Mouse (Mus musculus) hindbrain, embryonic 12.5 days (tissue): ENCODE measurements at regions not wholly inside any gene's neighbourhood (a gene's known extent, or its start where the extent isn't known, plus 50 kb on each side); places are given as distances from the start of the nearest gene placed in this dataset.

ENCODE experiments used
- ATAC-seq: fragments of 200-750 bp; cut with Nextera tagmentation; 2 replicates; pipeline ENCODE4 v1.8.0; 2017; ENCODE audit warnings: moderate TSS enrichment; ENCODE audit not compliant: low FRiP score
- H3K27ac ChIP-seq: fragments of 300-500 bp; sonication (generic); 2 replicates; pipeline ENCODE4 v1.5.1; 2016; ENCODE audit warnings: mild to moderate bottlenecking
- H3K27me3 ChIP-seq: fragments of 300-500 bp; sonication (generic); 2 replicates; pipeline ENCODE4 v1.6.1; 2016; ENCODE audit warnings: mild to moderate bottlenecking
- H3K36me3 ChIP-seq: fragments of 300-500 bp; sonication (generic); 2 replicates; pipeline ENCODE4 v1.6.1; 2016; ENCODE audit warnings: mild to moderate bottlenecking
- H3K4me1 ChIP-seq: fragments of 300-500 bp; sonication (generic); 2 replicates; pipeline ENCODE4 v1.6.1; 2016
- H3K4me2 ChIP-seq: fragments of 300-500 bp; sonication (generic); replicated peaks from 2 replicates; pipeline ENCODE4 v1.6.1; 2016; ENCODE audit warnings: mild to moderate bottlenecking
- H3K4me3 ChIP-seq: fragments of 300-500 bp; sonication (generic); 2 replicates; pipeline ENCODE4 v1.5.1; 2016; ENCODE audit warnings: mild to moderate bottlenecking
- H3K9ac ChIP-seq: fragments of 300-500 bp; sonication (generic); 2 replicates; pipeline ENCODE4 v1.6.1; 2016; ENCODE audit warnings: mild to moderate bottlenecking, moderate library complexity
- H3K9me3 ChIP-seq: fragments of 300-500 bp; sonication (generic); replicated peaks from 2 replicates; pipeline ENCODE4 v1.6.1; 2016; ENCODE audit warnings: mild to moderate bottlenecking
- WGBS: fragments of 180-500 bp; shearing (Covaris S2); methylation state at CpG from one replicate; pipeline ENCODE4 v1.1.7; 2016; 5-methylcytosine and 5-hydroxymethylcytosine counted together

- Histone ChIP-seq H3K4me3 (no peak overlapping the region), H3K27me3 (peaks cover 3% of the 10 kb centered on the region; the same call in 1 of the 2 replicates), H3K9me3 (no peaks in the 10 kb centered on the region), H3K27ac (no peak overlapping the region), H3K4me1 (peaks cover 19% of the 10 kb centered on the region), H3K36me3 (no peaks in the 10 kb centered on the region), H3K9ac (no peak overlapping the region), H3K4me2 (no peak overlapping the region)
- no peak for ATAC-seq
- WGBS, result 72% methylated on average over 14 of the region's 14 CpGs
These were observed 74.8 kb upstream of the Mvb12b start for GRCm38 (mm10) chr2:33962355-33963037.

- Histone ChIP-seq H3K4me3 (no peak overlapping the region), H3K4me1 (peaks cover 10% of the 10 kb centered on the region), H3K4me2 (no peak overlapping the region), H3K36me3 (no peaks in the 10 kb centered on the region), H3K27ac (no peak overlapping the region), H3K27me3 (no peaks in the 10 kb centered on the region), H3K9ac (no peak overlapping the region), H3K9me3 (0 out of 2 replicates have a peak, but pooled peaks cover 6% of the 10 kb centered on the region)
- no peak for ATAC-seq
- 70% methylated on average over 2 of the region's 2 CpGs for WGBS
These were observed 73.8 kb upstream of the Mvb12b start for GRCm38 (mm10) chr2:33961566-33961965.

DNA sequence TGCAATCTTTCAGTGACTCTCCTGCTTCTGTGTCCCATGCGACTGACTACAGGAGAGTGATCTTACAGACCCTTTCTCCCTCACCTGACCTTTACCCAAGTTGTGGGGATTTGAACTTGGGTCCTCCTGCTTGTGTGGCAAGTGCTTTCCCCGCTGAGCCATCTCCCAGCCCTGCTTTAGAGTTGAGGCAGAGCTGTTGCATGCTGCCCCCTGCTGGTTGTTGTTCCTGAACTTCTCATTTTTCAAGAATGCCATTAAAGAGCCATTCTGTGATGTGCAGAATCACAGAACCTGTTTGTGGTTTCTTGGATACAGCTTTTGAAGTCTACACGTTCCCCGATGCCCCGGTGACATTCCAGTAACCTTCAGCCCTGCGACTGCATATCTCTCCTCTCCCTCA, 70.0 kb upstream of the Mvb12b start:
- 60% methylated on average over 6 of the region's 6 CpGs for WGBS
- Histone ChIP-seq H3K4me2 (no peak overlapping the region), H3K27me3 (no peaks in the 10 kb centered on the region), H3K27ac (no peak overlapping the region), H3K9ac (no peak overlapping the region), H3K4me1 (no peaks in the 10 kb centered on the region), H3K4me3 (no peak overlapping the region), H3K36me3 (no peaks in the 10 kb centered on the region), H3K9me3 (0 out of 2 replicates have a peak, but pooled peaks cover 6% of the 10 kb centered on the region)
- no peak for ATAC-seq

GRCm38 (mm10) chr2:33944301-33944700, 56.6 kb upstream of the Mvb12b start:
- Histone ChIP-seq H3K9ac (no peak overlapping the region), H3K4me3 (no peak overlapping the region), H3K9me3 (no peaks in the 10 kb centered on the region), H3K27me3 (no peaks in the 10 kb centered on the region), H3K27ac (no peak overlapping the region), H3K4me1 (peaks cover 8% of the 10 kb centered on the region), H3K4me2 (no peak overlapping the region), H3K36me3 (no peaks in the 10 kb centered on the region)
- no peak for ATAC-seq
- 80% methylated on average over 3 of the region's 3 CpGs for WGBS

GRCm38 (mm10) chr2:33942085-33942484, 54.3 kb upstream of the Mvb12b start:
- Histone ChIP-seq H3K36me3 (no peaks in the 10 kb centered on the region), H3K9ac (no peak overlapping the region), H3K9me3 (no peaks in the 10 kb centered on the region), H3K4me2 (no peak overlapping the region), H3K4me1 (peaks cover 8% of the 10 kb centered on the region), H3K27me3 (no peaks in the 10 kb centered on the region), H3K27ac (peak overlapping the region; percentile 9; the same call in 1 of the 2 replicates), H3K4me3 (no peak overlapping the region)
- WGBS, result 57% methylated on average over 2 of the region's 2 CpGs
- ATAC-seq, result no peak

GRCm38 (mm10) chr2:33941316-33941715, 53.6 kb upstream of the Mvb12b start:
- Histone ChIP-seq H3K4me3 (no peak overlapping the region), H3K27me3 (no peaks in the 10 kb centered on the region), H3K4me1 (peaks cover 8% of the 10 kb centered on the region), H3K9ac (no peak overlapping the region), H3K27ac (0 out of 2 replicates have a peak overlapping the region, but pooled peaks have one; percentile 9), H3K36me3 (no peaks in the 10 kb centered on the region), H3K4me2 (no peak overlapping the region), H3K9me3 (no peaks in the 10 kb centered on the region)
- 74% methylated on average over 11 of the region's 11 CpGs for WGBS
- ATAC-seq, result peak; percentile 38; the same call in 1 of the 2 replicates

- H3K9ac ChIP-seq, result no peak overlapping the region
- WGBS, result 88% methylated on average over 4 of the region's 4 CpGs
- no peak for ATAC-seq
- H3K36me3 ChIP-seq, result no peaks in the 10 kb centered on the region
- H3K4me2 ChIP-seq, result no peak overlapping the region
- H3K27ac ChIP-seq, result no peak overlapping the region
- no peaks in the 10 kb centered on the region for H3K9me3 ChIP-seq
- peaks cover 8% of the 10 kb centered on the region for H3K4me1 ChIP-seq
- no peaks in the 10 kb centered on the region for H3K27me3 ChIP-seq
- H3K4me3 ChIP-seq, result no peak overlapping the region
These were observed 52.1 kb upstream of the Mvb12b start for GRCm38 (mm10) chr2:33939836-33940235.
